Mouse (Mus musculus) intestine, embryonic 15.5 days (tissue): Measurements from ENCODE around the gene Arhgap10. TPM values are rescaled to one million over a fixed set of nuclear protein-coding genes. Genes with fewer than 3 reads are reported as not detected.
A peak's percentile ranks its signal among the peaks of the same experiment; 100 is the strongest.
"Not testable (repeated sequence)": the region's sequence is repeated elsewhere in the genome, so short reads cannot be mapped to it uniquely, and the experiment has no call there.

Experiments
- ATAC-seq: fragments of 200-750 bp; cut with Nextera tagmentation; 2 replicates; pipeline ENCODE4 v1.8.0; 2017; ENCODE audit warnings: moderate TSS enrichment, moderate library complexity
- H3K27ac ChIP-seq: fragments of 300-500 bp; sonication (generic); 2 replicates; pipeline ENCODE4 v1.5.1; 2015; ENCODE audit warnings: mild to moderate bottlenecking, inconsistent platforms
- H3K27me3 ChIP-seq: fragments of 300-500 bp; sonication (generic); replicated peaks from 2 replicates; pipeline ENCODE4 v1.6.1; 2015; ENCODE audit warnings: inconsistent platforms
- H3K36me3 ChIP-seq: fragments of 300-500 bp; sonication (generic); 2 replicates; pipeline ENCODE4 v1.6.1; 2015; ENCODE audit warnings: inconsistent platforms
- H3K4me1 ChIP-seq: fragments of 300-500 bp; sonication (generic); replicated peaks from 2 replicates; pipeline ENCODE4 v1.6.1; 2015; ENCODE audit warnings: inconsistent platforms
- H3K4me2 ChIP-seq: fragments of 300-500 bp; sonication (generic); replicated peaks from 2 replicates; pipeline ENCODE4 v1.6.1; 2015; ENCODE audit warnings: mild to moderate bottlenecking, inconsistent platforms
- H3K4me3 ChIP-seq: fragments of 300-500 bp; sonication (generic); replicated peaks from 2 replicates; pipeline ENCODE4 v1.5.1; 2015; ENCODE audit warnings: inconsistent platforms
- H3K9ac ChIP-seq: fragments of 300-500 bp; sonication (generic); 2 replicates; pipeline ENCODE4 v1.6.1; 2015; ENCODE audit warnings: inconsistent platforms
- H3K9me3 ChIP-seq: fragments of 300-500 bp; sonication (generic); 2 replicates; pipeline ENCODE4 v1.6.1; 2016; ENCODE audit warnings: inconsistent platforms
- WGBS: fragments of 180-500 bp; shearing (Covaris S2); methylation state at CpG from one replicate; pipeline ENCODE4 v1.1.7; 2015; 5-methylcytosine and 5-hydroxymethylcytosine counted together
- polyA plus RNA-seq: library from polyadenylated mRNA; unstranded; fragments of >200 nt; fragmentation: Nextera tagmentation; extraction: Ambion mirVana; gene quantifications from 2 replicates; pipeline ENCODE4 v1.2.1, GENCODE M21; 2015

Gene Arhgap10
- polyA plus RNA-seq, 1 experiment from 2014 or later, result 30.9 TPM

DNA sequence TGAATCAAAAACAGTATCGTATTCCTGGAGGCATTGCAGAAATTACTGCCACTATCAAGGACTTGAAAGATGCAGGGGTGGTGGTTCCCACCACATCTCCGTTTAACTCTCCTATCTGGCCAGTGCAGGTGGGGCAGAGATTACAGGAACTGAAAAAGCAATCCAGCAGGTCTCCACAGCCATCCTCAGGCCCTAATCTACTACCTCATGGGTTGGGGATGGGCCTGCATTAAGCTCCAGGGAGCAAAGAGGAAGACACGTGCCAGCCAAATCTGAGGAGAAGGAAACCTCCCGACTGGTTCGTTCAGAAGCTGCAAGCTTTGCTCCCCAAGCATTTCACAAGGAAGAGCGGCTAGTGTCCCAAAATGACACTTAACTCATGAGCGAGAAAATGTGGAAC lies 195.0 kb downstream of the Arhgap10 start:
- not testable (repeated sequence) for H3K9ac ChIP-seq, ATAC-seq, H3K4me3 ChIP-seq, H3K27me3 ChIP-seq, H3K27ac ChIP-seq, H3K36me3 ChIP-seq, H3K9me3 ChIP-seq, H3K4me1 ChIP-seq, H3K4me2 ChIP-seq
- WGBS, result 85% methylated on average over 6 of the region's 7 CpGs

DNA sequence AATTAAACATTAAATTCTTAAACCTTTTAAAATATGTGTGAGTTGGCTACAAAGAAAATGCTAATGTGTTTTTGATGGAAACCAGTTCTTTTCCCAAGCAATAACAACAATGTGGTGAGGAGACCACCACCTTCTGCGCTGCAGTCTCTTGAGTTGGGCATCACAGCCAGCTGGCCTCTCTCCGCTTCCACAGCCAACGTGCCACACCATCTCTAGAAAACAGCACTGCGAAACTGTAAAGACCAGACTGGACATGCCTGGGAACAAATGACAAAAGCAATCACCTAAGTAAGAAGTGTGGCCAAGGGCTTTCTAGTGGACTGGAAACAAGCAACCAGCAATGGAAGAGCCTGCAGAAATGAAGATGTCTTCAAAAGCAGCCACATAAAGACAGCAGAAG lies 195.9 kb downstream of the Arhgap10 start:
- H3K9ac ChIP-seq, result no peak overlapping the region
- no peaks in the 10 kb centered on the region for H3K9me3 ChIP-seq
- H3K27me3 ChIP-seq, result no peaks in the 10 kb centered on the region
- H3K36me3 ChIP-seq, result no peaks in the 10 kb centered on the region
- H3K4me1 ChIP-seq, result no peaks in the 10 kb centered on the region
- WGBS, result 94% methylated on average over 4 of the region's 4 CpGs
- ATAC-seq, result no peak
- no peak overlapping the region for H3K4me2 ChIP-seq
- no peak overlapping the region for H3K27ac ChIP-seq
- H3K4me3 ChIP-seq, result no peak overlapping the region

GRCm38 (mm10) chr8:77318590-77318989 lies 199.2 kb downstream of the Arhgap10 start:
- no peak for ATAC-seq
- no peaks in the 10 kb centered on the region for H3K36me3 ChIP-seq
- peaks cover 1% of the 10 kb centered on the region; the same call in 1 of the 2 replicates for H3K4me1 ChIP-seq
- no peaks in the 10 kb centered on the region for H3K27me3 ChIP-seq
- H3K9ac ChIP-seq, result no peak overlapping the region
- no peak overlapping the region for H3K4me3 ChIP-seq
- WGBS, result 84% methylated on average over 9 of the region's 9 CpGs
- no peaks in the 10 kb centered on the region for H3K9me3 ChIP-seq
- H3K4me2 ChIP-seq, result no peak overlapping the region
- H3K27ac ChIP-seq, result no peak overlapping the region

- Histone ChIP-seq H3K9ac (no peak overlapping the region), H3K27me3 (no peaks in the 10 kb centered on the region), H3K9me3 (no peaks in the 10 kb centered on the region), H3K27ac (no peak overlapping the region), H3K4me1 (peaks cover 5% of the 10 kb centered on the region; the same call in 1 of the 2 replicates), H3K36me3 (no peaks in the 10 kb centered on the region), H3K4me3 (no peak overlapping the region), H3K4me2 (no peak overlapping the region)
- WGBS, result 87% methylated on average over 2 of the region's 2 CpGs
- no peak for ATAC-seq
Observed at GRCm38 (mm10) chr8:77317771-77318170, 200.0 kb downstream of the Arhgap10 start.

DNA sequence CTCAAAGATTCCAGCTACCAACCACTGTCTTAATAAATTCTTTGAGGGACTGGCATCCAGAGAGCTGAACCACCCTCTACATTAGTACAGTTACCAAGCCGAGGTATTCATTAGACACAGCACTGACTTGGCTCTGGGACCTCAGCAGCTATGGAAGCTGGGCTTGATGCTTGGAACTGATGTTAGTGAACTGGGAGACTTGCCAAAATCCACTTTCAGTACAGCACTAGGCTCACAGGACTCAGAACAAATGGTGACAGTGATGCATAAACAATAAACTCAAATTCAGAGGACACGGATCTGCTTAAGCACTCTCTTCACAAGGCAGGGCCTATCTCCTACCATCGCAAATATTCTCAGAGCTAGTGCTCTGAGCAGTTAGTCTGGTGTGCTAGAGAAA lies 204.8 kb downstream of the Arhgap10 start:
- H3K4me1 ChIP-seq, result peaks cover 5% of the 10 kb centered on the region; the same call in 1 of the 2 replicates
- ATAC-seq, result peak; percentile 39; the same call in 1 of the 2 replicates
- 47% methylated on average over 3 of the region's 3 CpGs for WGBS
- H3K9ac ChIP-seq, result no peak overlapping the region
- H3K27ac ChIP-seq, result no peak overlapping the region
- H3K27me3 ChIP-seq, result no peaks in the 10 kb centered on the region
- H3K9me3 ChIP-seq, result no peaks in the 10 kb centered on the region
- no peak overlapping the region for H3K4me3 ChIP-seq
- H3K36me3 ChIP-seq, result no peaks in the 10 kb centered on the region
- H3K4me2 ChIP-seq, result no peak overlapping the region

GRCm38 (mm10) chr8:77311762-77312161 lies 206.0 kb downstream of the Arhgap10 start:
- ATAC-seq, result no peak
- 79% methylated on average over 6 of the region's 6 CpGs for WGBS
- Histone ChIP-seq H3K9ac (no peak overlapping the region), H3K9me3 (no peaks in the 10 kb centered on the region), H3K27me3 (no peaks in the 10 kb centered on the region), H3K4me1 (peaks cover 5% of the 10 kb centered on the region; the same call in 1 of the 2 replicates), H3K4me3 (no peak overlapping the region), H3K27ac (no peak overlapping the region), H3K36me3 (no peaks in the 10 kb centered on the region), H3K4me2 (no peak overlapping the region)

- Histone ChIP-seq H3K9ac (no peak overlapping the region), H3K9me3 (no peaks in the 10 kb centered on the region), H3K27me3 (no peaks in the 10 kb centered on the region), H3K4me3 (no peak overlapping the region), H3K4me2 (no peak overlapping the region), H3K36me3 (no peaks in the 10 kb centered on the region), H3K27ac (no peak overlapping the region), H3K4me1 (peaks cover 5% of the 10 kb centered on the region; the same call in 1 of the 2 replicates)
- WGBS, result 92% methylated on average over 10 of the region's 10 CpGs
- ATAC-seq, result no peak
Observed at GRCm38 (mm10) chr8:77310541-77310940, 207.2 kb downstream of the Arhgap10 start.

- H3K27ac ChIP-seq, result no peak overlapping the region
- H3K4me3 ChIP-seq, result no peak overlapping the region
- no peak for ATAC-seq
- no peak overlapping the region for H3K4me2 ChIP-seq
- no peaks in the 10 kb centered on the region for H3K36me3 ChIP-seq
- no peaks in the 10 kb centered on the region for H3K27me3 ChIP-seq
- no peak overlapping the region for H3K9ac ChIP-seq
- H3K4me1 ChIP-seq, result peaks cover 5% of the 10 kb centered on the region; the same call in 1 of the 2 replicates
- H3K9me3 ChIP-seq, result no peaks in the 10 kb centered on the region
- 85% methylated on average over 8 of the region's 8 CpGs for WGBS
Observed at GRCm38 (mm10) chr8:77310026-77310425, 207.7 kb downstream of the Arhgap10 start.

GRCm38 (mm10) chr8:77294599-77294998 lies 223.2 kb downstream of the Arhgap10 start:
- no peak for ATAC-seq
- H3K27ac ChIP-seq, result no peak overlapping the region
- H3K9ac ChIP-seq, result no peak overlapping the region
- no peaks in the 10 kb centered on the region for H3K9me3 ChIP-seq
- no peak overlapping the region for H3K4me2 ChIP-seq
- no peak overlapping the region for H3K4me3 ChIP-seq
- 86% methylated on average over 11 of the region's 11 CpGs for WGBS
- no peaks in the 10 kb centered on the region for H3K27me3 ChIP-seq
- H3K4me1 ChIP-seq, result no peaks in the 10 kb centered on the region
- H3K36me3 ChIP-seq, result no peaks in the 10 kb centered on the region

- H3K4me1 ChIP-seq, result no peaks in the 10 kb centered on the region
- no peak overlapping the region for H3K4me3 ChIP-seq
- ATAC-seq, result no peak
- no peak overlapping the region for H3K9ac ChIP-seq
- no peaks in the 10 kb centered on the region for H3K36me3 ChIP-seq
- no peak overlapping the region for H3K27ac ChIP-seq
- H3K27me3 ChIP-seq, result no peaks in the 10 kb centered on the region
- no peaks in the 10 kb centered on the region for H3K9me3 ChIP-seq
- no peak overlapping the region for H3K4me2 ChIP-seq
- 84% methylated on average over 11 of the region's 11 CpGs for WGBS
Observed at GRCm38 (mm10) chr8:77292649-77293048, 225.1 kb downstream of the Arhgap10 start.

DNA sequence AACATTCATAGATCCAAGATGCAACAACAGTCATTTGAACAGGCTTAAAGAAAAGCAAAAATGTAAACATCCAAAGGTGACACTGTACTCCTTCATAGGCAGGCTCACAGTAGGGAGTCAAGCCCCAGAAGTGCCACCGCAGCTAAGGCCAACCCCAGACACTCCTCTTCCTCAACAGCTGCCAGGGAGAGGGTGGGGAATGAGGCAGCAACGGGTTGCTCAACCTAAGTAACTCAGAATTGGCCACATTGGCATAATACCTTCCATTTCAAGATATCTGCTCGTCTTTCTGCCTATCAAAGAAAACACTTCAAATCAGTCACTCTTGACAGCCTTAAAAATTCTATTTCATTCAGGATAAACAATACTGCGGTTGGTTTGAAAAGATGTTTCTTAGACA lies 225.6 kb downstream of the Arhgap10 start:
- Histone ChIP-seq H3K36me3 (no peaks in the 10 kb centered on the region), H3K4me3 (no peak overlapping the region), H3K4me1 (no peaks in the 10 kb centered on the region), H3K27ac (no peak overlapping the region), H3K9me3 (no peaks in the 10 kb centered on the region), H3K27me3 (no peaks in the 10 kb centered on the region), H3K4me2 (no peak overlapping the region), H3K9ac (no peak overlapping the region)
- ATAC-seq, result no peak
- 73% methylated on average over 4 of the region's 4 CpGs for WGBS

- no peaks in the 10 kb centered on the region for H3K4me1 ChIP-seq
Observed at GRCm38 (mm10) chr8:77288492-77288891, 229.3 kb downstream of the Arhgap10 start.

DNA sequence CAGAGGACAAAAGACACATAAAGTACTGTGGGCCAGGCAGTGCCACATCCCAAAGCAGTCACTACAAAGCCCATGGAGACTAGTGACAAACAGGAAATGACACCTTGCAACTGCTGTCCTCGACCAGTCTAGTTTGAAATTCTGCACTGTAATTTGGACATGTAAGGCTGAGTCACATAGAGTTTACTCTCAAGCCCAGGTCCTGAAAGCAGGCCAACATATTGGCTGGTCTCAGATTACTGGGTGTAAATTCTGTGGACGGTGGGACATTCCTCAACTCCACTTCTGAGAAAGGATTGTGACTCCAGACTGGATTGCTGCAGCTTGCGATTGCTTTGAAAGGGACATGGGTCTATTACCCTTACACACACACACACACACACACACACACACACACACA lies 229.7 kb downstream of the Arhgap10 start:
- Histone ChIP-seq H3K9ac (no peak overlapping the region), H3K27me3 (no peaks in the 10 kb centered on the region), H3K4me3 (no peak overlapping the region), H3K4me2 (no peak overlapping the region), H3K27ac (no peak overlapping the region), H3K9me3 (no peaks in the 10 kb centered on the region), H3K4me1 (no peaks in the 10 kb centered on the region), H3K36me3 (no peaks in the 10 kb centered on the region)
- 63% methylated on average over 3 of the region's 3 CpGs for WGBS
- no peak for ATAC-seq

More at GRCm38 (mm10) chr8:77288492-77288891, 229.3 kb downstream of the Arhgap10 start:
- Histone ChIP-seq H3K36me3 (no peaks in the 10 kb centered on the region), H3K27ac (no peak overlapping the region), H3K9ac (no peak overlapping the region), H3K4me2 (no peak overlapping the region), H3K9me3 (no peaks in the 10 kb centered on the region), H3K4me3 (no peak overlapping the region), H3K27me3 (no peaks in the 10 kb centered on the region)
- ATAC-seq, result no peak
- 91% methylated on average over 12 of the region's 12 CpGs for WGBS
